Mouse (Mus musculus) intestine, embryonic 14.5 days (tissue): ENCODE measurements around the gene Olfr120. TPM values are rescaled to one million over a fixed set of nuclear protein-coding genes. Genes with fewer than 3 reads are reported as not detected.
"Not testable (repeated sequence)": the region's sequence is repeated elsewhere in the genome, so short reads cannot be mapped to it uniquely, and the experiment has no call there.

Source experiments
- ATAC-seq: fragments of 200-750 bp; cut with Nextera tagmentation; replicated peaks from 2 replicates; pipeline ENCODE4 v1.8.0; 2017; ENCODE audit warnings: low read depth, moderate number of reproducible peaks, moderate TSS enrichment, moderate library complexity; ENCODE audit not compliant: low FRiP score, low TSS enrichment
- DNase-seq: peaks from one replicate; pipeline ENCODE4 v3.0.0-alpha.2; 2018; ENCODE audit warnings: low spot score
- H3K27ac ChIP-seq: fragments of 300-500 bp; sonication (generic); 2 replicates; pipeline ENCODE4 v1.5.1; 2014; ENCODE audit warnings: low read depth, mild to moderate bottlenecking, control low read depth
- H3K27me3 ChIP-seq: fragments of 300-500 bp; sonication (generic); replicated peaks from 2 replicates; pipeline ENCODE4 v1.6.1; 2014; ENCODE audit warnings: low read length, control low read depth; ENCODE audit not compliant: control insufficient read depth, insufficient read depth
- H3K36me3 ChIP-seq: fragments of 300-500 bp; sonication (generic); 2 replicates; pipeline ENCODE4 v1.6.1; 2014; ENCODE audit warnings: low read length, control low read depth; ENCODE audit not compliant: control insufficient read depth, insufficient read depth
- H3K4me1 ChIP-seq: fragments of 300-500 bp; sonication (generic); replicated peaks from 2 replicates; pipeline ENCODE4 v1.6.1; 2014; ENCODE audit warnings: low read length, control low read depth, mixed read lengths; ENCODE audit not compliant: control insufficient read depth, insufficient read depth
- H3K4me2 ChIP-seq: fragments of 300-500 bp; sonication (generic); 2 replicates; pipeline ENCODE4 v1.6.1; 2014; ENCODE audit warnings: low read length
- H3K4me3 ChIP-seq: fragments of 300-500 bp; sonication (generic); 2 replicates; pipeline ENCODE4 v1.5.1; 2014; ENCODE audit warnings: low read depth, low read length, control low read depth, mixed read lengths
- H3K9ac ChIP-seq: fragments of 300-500 bp; sonication (generic); 2 replicates; pipeline ENCODE4 v1.6.1; 2014; ENCODE audit warnings: mild to moderate bottlenecking, low read length
- H3K9me3 ChIP-seq: fragments of 300-500 bp; sonication (generic); 2 replicates; pipeline ENCODE4 v1.6.1; 2016; ENCODE audit warnings: low read length, control low read depth; ENCODE audit not compliant: control insufficient read depth
- WGBS: fragments of 180-500 bp; shearing (Covaris S2); extraction: QIAGEN DNeasy Blood & Tissue Kit; methylation state at CpG from one replicate; pipeline ENCODE4 v1.1.7; 2014; 5-methylcytosine and 5-hydroxymethylcytosine counted together
- polyA plus RNA-seq: library from polyadenylated mRNA; unstranded; fragments of >200 nt; fragmentation: Nextera tagmentation; extraction: Ambion mirVana; gene quantifications from 2 replicates; pipeline ENCODE4 v1.2.1, GENCODE M21; 2014

Gene Olfr120
- not detected in 2 replicates for polyA plus RNA-seq

- no peaks in the 10 kb centered on the region for H3K9me3 ChIP-seq
- H3K9ac ChIP-seq, result no peak within 1 kb of the TSS
- DNase-seq (no peak), ATAC-seq (no peak)
- no peaks in the 10 kb centered on the region for H3K4me1 ChIP-seq
- H3K4me2 ChIP-seq, result no peak within 1 kb of the TSS
- no peak within 1 kb of the TSS for H3K27ac ChIP-seq
- no peak within 1 kb of the TSS for H3K4me3 ChIP-seq
- WGBS, result 73% methylated on average over 1 of the region's 1 CpGs
- no peaks in the 10 kb centered on the region for H3K27me3 ChIP-seq
- H3K36me3 ChIP-seq, result no peaks in the 10 kb centered on the region
These were observed at the start of gene Olfr120 for GRCm38 (mm10) chr17:37721508-37721907. Gene Olfr120 (plus strand): TSS chr17:37721808.

GRCm38 (mm10) chr17:37696264-37696663 lies 25.3 kb upstream of the Olfr120 start, which contains the start of gene Olfr119:
Gene Olfr119 (plus strand): TSS chr17:37696564.
- not testable (repeated sequence) for H3K9ac ChIP-seq, H3K4me3 ChIP-seq, H3K27ac ChIP-seq, H3K36me3 ChIP-seq, H3K4me2 ChIP-seq, H3K27me3 ChIP-seq, H3K9me3 ChIP-seq, DNase-seq, ATAC-seq, H3K4me1 ChIP-seq
- WGBS, result 58% methylated on average over 1 of the region's 1 CpGs

GRCm38 (mm10) chr17:37738070-37738469 lies 16.5 kb downstream of the Olfr120 start:
- Histone ChIP-seq H3K4me3 (no peak overlapping the region), H3K9ac (no peak overlapping the region), H3K36me3 (no peaks in the 10 kb centered on the region), H3K9me3 (no peaks in the 10 kb centered on the region), H3K27ac (no peak overlapping the region), H3K27me3 (no peaks in the 10 kb centered on the region), H3K4me1 (no peaks in the 10 kb centered on the region), H3K4me2 (no peak overlapping the region)
- DNase-seq (no peak), ATAC-seq (no peak)
- 56% methylated on average over 7 of the region's 7 CpGs for WGBS

GRCm38 (mm10) chr17:37768307-37768706 lies 46.7 kb downstream of the Olfr120 start, which contains the start of gene Olfr122:
Gene Olfr122 (plus strand): TSS chr17:37768607.
- H3K4me3 ChIP-seq, result no peak within 1 kb of the TSS
- 83% methylated on average over 4 of the region's 4 CpGs for WGBS
- no peaks in the 10 kb centered on the region for H3K36me3 ChIP-seq
- no peak within 1 kb of the TSS for H3K9ac ChIP-seq
- no peak for ATAC-seq
- no peaks in the 10 kb centered on the region for H3K4me1 ChIP-seq
- no peaks in the 10 kb centered on the region for H3K27me3 ChIP-seq
- H3K9me3 ChIP-seq, result no peaks in the 10 kb centered on the region
- no peak within 1 kb of the TSS for H3K4me2 ChIP-seq
- no peak within 1 kb of the TSS for H3K27ac ChIP-seq
- no peak for DNase-seq

Other genes starting within 250 kb of the Olfr120 start
- not detected in 2 replicates for gene H2-M2, start 238.3 kb upstream of the Olfr120 start, polyA plus RNA-seq
- gene Olfr110, start 229.3 kb upstream of the Olfr120 start, polyA plus RNA-seq, result not detected in 2 replicates
- gene Olfr111, start 213.8 kb upstream of the Olfr120 start, polyA plus RNA-seq, result not detected in 2 replicates
- gene Olfr112, start 152.4 kb upstream of the Olfr120 start, polyA plus RNA-seq, result not detected in 2 replicates
- not detected in 2 replicates for gene Olfr113, start 144.1 kb upstream of the Olfr120 start, polyA plus RNA-seq
- gene Olfr114, start 129.1 kb upstream of the Olfr120 start, polyA plus RNA-seq, result not detected in 2 replicates
- not detected in 2 replicates for gene Olfr115, start 94.7 kb upstream of the Olfr120 start, polyA plus RNA-seq
- not detected in 2 replicates for gene Olfr116, start 94.6 kb upstream of the Olfr120 start, polyA plus RNA-seq
- gene Olfr117, start 58.0 kb upstream of the Olfr120 start, polyA plus RNA-seq, result not detected in 2 replicates
- gene Olfr118, start 54.8 kb upstream of the Olfr120 start, polyA plus RNA-seq, result not detected in 2 replicates
- gene Olfr119, start 25.2 kb upstream of the Olfr120 start, polyA plus RNA-seq, result not detected in 2 replicates
- gene Olfr121, start 27.0 kb downstream of the Olfr120 start, polyA plus RNA-seq, result not detected in 2 replicates
- gene Olfr122, start 46.8 kb downstream of the Olfr120 start, polyA plus RNA-seq, result not detected in 2 replicates
- not detected in 2 replicates for gene Olfr123, start 71.7 kb downstream of the Olfr120 start, polyA plus RNA-seq
- not detected in 2 replicates for gene Olfr124, start 78.1 kb downstream of the Olfr120 start, polyA plus RNA-seq
- gene Olfr125, start 111.1 kb downstream of the Olfr120 start, polyA plus RNA-seq, result not detected in 2 replicates
- not detected in 2 replicates for gene Olfr126, start 125.7 kb downstream of the Olfr120 start, polyA plus RNA-seq
- gene Olfr127, start 178.6 kb downstream of the Olfr120 start, polyA plus RNA-seq, result not detected in 2 replicates
- not detected in 2 replicates for gene Olfr128, start 198.7 kb downstream of the Olfr120 start, polyA plus RNA-seq
- not detected in 2 replicates for gene Olfr761, start 231.3 kb downstream of the Olfr120 start, polyA plus RNA-seq